Mouse (Mus musculus) CD4-positive naive resting alpha-beta T cell, adult 57 days (primary cell): Measurements from ENCODE around the gene Bcl9l. TPM values are rescaled to one million over a fixed set of nuclear protein-coding genes. Genes with fewer than 3 reads are reported as not detected.

Experiments used
- total RNA-seq: library from RNA; stranded (reverse); gene quantifications from one replicate; pipeline ENCODE4 v1.2.4, GENCODE M21; 2023

Gene Bcl9l
- 176 TPM for total RNA-seq

GRCm38 (mm10) chr9:44482552-44482951 is at the start of gene Bcl9l:
Gene Bcl9l (plus strand): TSS chr9:44482825.

GRCm38 (mm10) chr9:44440961-44441360 is 41.7 kb upstream of the Bcl9l start, which contains the start of gene Foxr1:
Gene Foxr1 (minus strand): TSS chr9:44441136.

GRCm38 (mm10) chr9:44454891-44455220 is 27.8 kb upstream of the Bcl9l start, which contains the start of gene Upk2:
Gene Upk2 (minus strand): TSS chr9:44454976.

Other genes with a start within 250 kb of the Bcl9l start
- 176 TPM for gene Cbl, start 248.8 kb upstream of the Bcl9l start, total RNA-seq
- gene Ccdc153, start 242.1 kb upstream of the Bcl9l start, total RNA-seq, result not detected
- gene Pdzd3, start 231.4 kb upstream of the Bcl9l start, total RNA-seq, result not detected
- gene Nlrx1, start 214.2 kb upstream of the Bcl9l start, total RNA-seq, result 5.8 TPM
- 0.53 TPM for gene Abcg4, start 194.2 kb upstream of the Bcl9l start, total RNA-seq
- gene Hinfp, start 177.2 kb upstream of the Bcl9l start, total RNA-seq, result 44.8 TPM
- 25.9 TPM for gene C2cd2l, start 162.5 kb upstream of the Bcl9l start, total RNA-seq
- 7.2 TPM for gene Dpagt1, start 156.8 kb upstream of the Bcl9l start, total RNA-seq
- 44.3 TPM for gene H2afx, start 148.1 kb upstream of the Bcl9l start, total RNA-seq
- gene Hmbs, start 138.6 kb upstream of the Bcl9l start, total RNA-seq, result 11.2 TPM
- gene Vps11, start 121.2 kb upstream of the Bcl9l start, total RNA-seq, result 56.4 TPM
- gene Hyou1, start 103.3 kb upstream of the Bcl9l start, total RNA-seq, result 64.4 TPM
- gene Slc37a4, start 86.0 kb upstream of the Bcl9l start, total RNA-seq, result 16.9 TPM
- 2,873 TPM for gene Rps25, start 75.7 kb upstream of the Bcl9l start, total RNA-seq
- 41.6 TPM for gene Trappc4, start 75.2 kb upstream of the Bcl9l start, total RNA-seq
- gene Ccdc84, start 64.3 kb upstream of the Bcl9l start, total RNA-seq, result 44.1 TPM
- not detected for gene Foxr1, start 41.7 kb upstream of the Bcl9l start, total RNA-seq
- not detected for gene Upk2, start 27.8 kb upstream of the Bcl9l start, total RNA-seq
- 15.1 TPM for gene Cxcr5, start 79.1 kb downstream of the Bcl9l start, total RNA-seq
- gene Ddx6, start 122.1 kb downstream of the Bcl9l start, total RNA-seq, result 223 TPM
- gene Treh, start 190.4 kb downstream of the Bcl9l start, total RNA-seq, result not detected